Mouse (Mus musculus): ENCODE results near the gene Ep300.

DNA sequence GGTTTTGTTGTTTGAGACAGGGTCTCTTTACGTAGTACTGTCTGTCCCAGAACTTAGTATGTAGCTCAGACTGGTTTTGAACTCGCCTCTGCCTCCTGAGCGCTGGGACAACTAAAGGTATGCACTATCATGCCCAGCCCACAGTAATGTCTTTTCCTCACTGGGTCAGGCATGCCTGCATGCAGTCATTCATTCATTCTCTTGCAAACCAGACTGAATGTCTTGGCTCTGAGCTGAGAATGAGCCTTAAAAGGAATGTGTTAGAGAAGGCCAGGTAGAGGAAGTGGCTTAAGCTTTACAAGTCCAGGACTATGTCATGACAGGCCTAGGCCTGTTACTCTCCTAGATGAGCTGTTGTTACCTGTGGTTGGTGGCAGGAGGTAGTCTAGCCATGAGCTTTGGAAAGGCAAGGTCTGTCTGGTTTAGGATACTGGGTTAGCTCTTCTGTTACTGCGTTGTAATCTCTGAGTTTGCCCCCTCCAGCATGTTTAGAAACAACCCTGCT, 95.2 kb downstream of the Ep300 start:
- no peak for TF ChIP-seq POLR2A (IDR thresholded peaks at IDR 0.05; ENCODE audit: borderline replicate concordance, control insufficient read depth, low read depth, low read length)
- no peak for TF ChIP-seq CTCF (IDR thresholded peaks at IDR 0.05; ENCODE audit: control insufficient read depth, insufficient read depth, low read length)

Data from bone marrow, adult 2 months (tissue).